Mouse (Mus musculus): ENCODE measurements around the gene Tmprss3. TPM values are rescaled to one million over a fixed set of nuclear protein-coding genes. Genes with fewer than 3 reads are reported as not detected.

Gene Tmprss3
- polyA plus RNA-seq, 1 experiment from 2014 or later: not detected

DNA sequence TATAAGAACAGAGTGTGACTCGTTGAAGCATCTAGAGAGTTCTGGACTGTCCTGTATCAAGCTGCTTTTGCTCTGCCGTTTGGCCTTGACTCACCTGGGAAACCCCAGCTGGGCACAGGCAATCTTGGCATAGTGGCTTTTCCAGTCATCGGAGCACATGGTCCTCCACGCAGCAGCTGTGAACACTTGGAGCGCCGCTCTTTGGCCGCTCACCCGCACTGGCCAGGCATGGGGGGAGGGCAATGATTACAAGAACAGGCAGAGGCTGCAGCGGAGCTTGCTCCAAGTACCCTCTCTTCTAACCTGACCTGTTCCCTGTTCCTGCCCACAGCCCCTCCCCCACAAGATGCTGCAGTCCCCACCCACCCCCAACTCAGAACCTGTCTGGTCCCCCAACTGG is 5.4 kb downstream of the Tmprss3 start:
- H3K4me1 ChIP-seq (replicated peaks): no peaks in the 10 kb centered on the region
- H3K4me3 ChIP-seq: no peak overlapping the region
- no peak overlapping the region for H3K4me2 ChIP-seq
- peaks cover 4% of the 10 kb centered on the region; the same call in 1 of the 2 replicates for H3K27me3 ChIP-seq
- no peak for ATAC-seq (replicated peaks; ENCODE audit: insufficient number of reproducible peaks, insufficient read depth, low FRiP score, low read depth)
- no peaks in the 10 kb centered on the region for H3K9me3 ChIP-seq (replicated peaks)
- no peaks in the 10 kb centered on the region for H3K36me3 ChIP-seq
- H3K9ac ChIP-seq: no peak overlapping the region
- H3K27ac ChIP-seq: no peak overlapping the region
- WGBS: 72% methylated on average over 9 of the region's 9 CpGs

DNA sequence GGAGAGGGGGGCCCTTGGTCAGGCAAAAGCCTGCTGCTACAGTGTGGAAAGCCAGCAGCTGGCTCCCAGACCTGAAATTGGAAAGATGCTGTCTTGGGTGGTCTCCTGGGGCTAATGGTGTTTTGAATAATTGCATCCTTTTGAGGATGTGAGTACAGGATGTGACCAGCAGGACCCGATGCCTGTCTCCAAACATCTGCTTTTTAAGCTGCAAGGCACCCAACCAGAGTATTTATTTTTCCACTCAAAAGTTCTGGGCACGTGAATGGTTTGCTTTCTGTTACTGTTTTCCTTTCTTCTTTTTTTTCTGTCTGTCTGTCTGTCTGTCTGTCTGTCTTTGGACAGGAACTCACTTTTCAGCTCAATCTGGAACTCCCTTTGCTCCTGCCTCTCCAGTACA is 6.1 kb downstream of the Tmprss3 start:
- ATAC-seq (replicated peaks; ENCODE audit: insufficient number of reproducible peaks, insufficient read depth, low FRiP score, low read depth): no peak
- H3K36me3 ChIP-seq: no peaks in the 10 kb centered on the region
- H3K9ac ChIP-seq: no peak overlapping the region
- no peak overlapping the region for H3K4me2 ChIP-seq
- no peak overlapping the region for H3K4me3 ChIP-seq
- H3K4me1 ChIP-seq (replicated peaks): no peaks in the 10 kb centered on the region
- no peaks in the 10 kb centered on the region for H3K9me3 ChIP-seq (replicated peaks)
- H3K27me3 ChIP-seq: peaks cover 11% of the 10 kb centered on the region; the same call in 1 of the 2 replicates
- WGBS: 46% methylated on average over 2 of the region's 2 CpGs
- no peak overlapping the region for H3K27ac ChIP-seq

DNA sequence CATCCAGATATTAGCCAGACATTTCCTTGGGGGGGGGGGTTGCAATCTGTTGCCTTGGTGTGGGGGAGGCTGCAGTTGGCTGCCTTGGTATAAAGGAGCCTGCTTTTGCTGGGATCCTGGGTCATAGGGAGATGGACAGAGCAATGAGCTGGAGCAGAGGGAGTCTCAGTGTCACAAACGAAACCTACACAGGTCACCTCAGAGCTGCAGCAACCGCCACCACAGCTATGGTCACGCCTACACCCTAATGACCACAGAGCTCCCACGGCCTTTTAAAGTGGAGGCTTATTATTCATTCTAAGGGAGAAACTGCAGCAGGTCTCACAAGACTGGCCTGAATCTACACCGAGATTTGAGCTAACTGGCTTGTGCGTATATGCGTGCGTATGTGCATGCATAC is 7.0 kb downstream of the Tmprss3 start:
- no peak overlapping the region for H3K4me3 ChIP-seq
- 77% methylated on average over 8 of the region's 8 CpGs for WGBS
- no peak overlapping the region for H3K27ac ChIP-seq
- no peak for ATAC-seq (replicated peaks; ENCODE audit: insufficient number of reproducible peaks, insufficient read depth, low FRiP score, low read depth)
- H3K27me3 ChIP-seq: peaks cover 11% of the 10 kb centered on the region; the same call in 1 of the 2 replicates
- H3K9ac ChIP-seq: no peak overlapping the region
- H3K4me2 ChIP-seq: no peak overlapping the region
- H3K4me1 ChIP-seq (replicated peaks): no peaks in the 10 kb centered on the region
- H3K9me3 ChIP-seq (replicated peaks): no peaks in the 10 kb centered on the region
- H3K36me3 ChIP-seq: no peaks in the 10 kb centered on the region

DNA sequence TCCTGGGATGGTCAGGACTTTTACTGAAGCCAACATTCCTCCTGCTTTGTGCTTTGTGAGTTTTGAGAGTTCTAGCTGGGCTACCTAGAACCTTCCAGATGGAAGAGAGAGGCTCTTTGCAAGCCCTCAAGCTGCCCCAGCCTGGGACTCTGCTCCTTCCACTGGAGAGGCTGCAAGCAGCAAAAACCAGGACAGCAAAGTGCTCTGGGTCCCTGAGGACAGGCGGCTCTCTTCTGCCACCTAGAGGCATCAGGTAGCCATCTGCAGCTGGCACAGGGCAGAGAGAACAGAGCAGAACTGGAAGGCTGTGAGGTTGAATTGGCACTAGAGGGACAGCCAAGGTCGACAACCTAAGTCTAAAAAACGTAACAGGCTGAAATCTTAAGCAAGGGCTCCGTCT is 11.4 kb downstream of the Tmprss3 start:
- Histone ChIP-seq H3K4me3 (no peak overlapping the region), H3K36me3 (no peaks in the 10 kb centered on the region), H3K4me1 (replicated peaks) (no peaks in the 10 kb centered on the region), H3K9ac (no peak overlapping the region), H3K27ac (no peak overlapping the region), H3K27me3 (peaks cover 11% of the 10 kb centered on the region; the same call in 1 of the 2 replicates), H3K9me3 (replicated peaks) (no peaks in the 10 kb centered on the region), H3K4me2 (no peak overlapping the region)
- no peak for ATAC-seq (replicated peaks; ENCODE audit: insufficient number of reproducible peaks, insufficient read depth, low FRiP score, low read depth)
- 15% methylated on average over 4 of the region's 4 CpGs for WGBS

DNA sequence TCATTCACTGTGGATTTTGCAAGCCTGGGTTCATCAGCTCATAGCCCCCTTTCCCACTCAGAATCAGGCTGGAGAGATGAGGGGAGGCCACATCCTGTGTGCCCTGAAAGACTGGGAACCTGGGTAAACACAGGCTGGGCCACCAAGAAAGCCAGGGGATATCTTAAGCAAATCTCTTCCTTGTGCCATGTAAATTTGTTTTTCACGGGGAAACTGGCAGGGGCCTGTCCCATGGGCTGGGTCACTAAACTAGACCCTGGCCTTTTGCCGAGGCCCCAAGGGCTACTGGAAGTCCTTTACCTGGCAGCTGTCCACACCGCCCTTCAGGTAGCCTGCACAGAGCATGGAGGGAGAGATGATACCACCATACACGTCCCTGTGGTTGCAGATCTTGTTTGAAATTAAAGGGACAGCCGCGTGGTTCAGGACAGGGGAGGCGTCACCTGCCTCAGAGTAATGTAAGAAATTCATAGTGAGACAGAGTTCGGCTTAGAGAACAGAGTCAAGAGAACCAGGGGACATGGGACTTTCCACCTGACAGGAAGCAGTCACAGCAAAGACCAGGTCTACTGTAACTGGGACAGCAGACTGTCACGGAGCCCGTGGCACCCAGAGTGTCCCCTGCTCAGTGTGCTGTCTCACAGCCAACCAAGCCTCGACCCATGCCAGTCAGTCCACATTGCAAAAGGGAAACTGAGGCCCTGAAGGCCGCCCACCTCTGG is 14.3 kb downstream of the Tmprss3 start:
- Histone ChIP-seq H3K4me2 (no peak overlapping the region), H3K27ac (no peak overlapping the region), H3K9ac (no peak overlapping the region), H3K27me3 (peaks cover 11% of the 10 kb centered on the region; the same call in 1 of the 2 replicates), H3K4me3 (no peak overlapping the region), H3K4me1 (replicated peaks) (no peaks in the 10 kb centered on the region), H3K9me3 (replicated peaks) (no peaks in the 10 kb centered on the region), H3K36me3 (no peaks in the 10 kb centered on the region)
- no peak for ATAC-seq (replicated peaks; ENCODE audit: insufficient number of reproducible peaks, insufficient read depth, low FRiP score, low read depth)
- WGBS: 71% methylated on average over 12 of the region's 12 CpGs

DNA sequence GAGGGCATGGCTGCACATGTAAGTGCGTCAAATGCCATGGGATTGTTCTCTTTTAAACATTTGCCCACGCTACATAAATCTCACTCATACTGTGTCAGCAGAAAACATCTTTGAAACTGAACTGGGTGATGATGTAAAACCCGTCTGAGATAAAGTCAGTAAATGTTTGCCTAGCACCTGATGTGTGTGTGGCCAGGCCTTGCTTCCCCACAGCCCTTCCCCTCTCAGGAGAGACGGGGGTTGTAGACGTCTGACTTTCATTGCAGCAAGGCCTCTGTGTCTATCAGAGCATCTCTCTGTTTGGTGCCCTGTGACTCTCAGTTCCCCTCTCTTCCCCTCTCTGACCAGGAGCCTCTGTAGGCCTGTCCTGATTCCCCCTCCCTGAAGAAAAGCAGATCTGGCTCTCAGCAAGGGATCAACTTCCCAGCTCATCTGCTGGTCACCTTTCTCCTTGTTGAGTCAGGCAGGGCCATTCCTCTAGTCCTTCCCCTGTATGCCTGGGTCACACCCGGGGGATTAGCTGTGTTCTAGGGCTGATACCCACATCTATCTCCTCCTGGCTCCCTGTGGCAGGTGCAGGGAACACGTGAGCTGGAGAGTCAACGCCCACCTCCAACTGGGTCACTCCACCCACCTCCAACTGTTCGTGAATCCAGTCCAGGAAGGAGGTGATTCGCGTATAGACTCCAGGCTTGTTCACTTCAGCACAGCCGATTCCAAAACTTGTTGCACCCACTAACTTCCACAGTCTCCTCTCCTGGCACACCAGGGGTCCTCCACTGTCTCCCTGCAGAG is 15.4 kb downstream of the Tmprss3 start:
- no peak for ATAC-seq (replicated peaks; ENCODE audit: insufficient number of reproducible peaks, insufficient read depth, low FRiP score, low read depth)
- Histone ChIP-seq H3K27me3 (peaks cover 7% of the 10 kb centered on the region; the same call in 1 of the 2 replicates), H3K4me2 (no peak overlapping the region), H3K9ac (no peak overlapping the region), H3K4me3 (no peak overlapping the region), H3K36me3 (no peaks in the 10 kb centered on the region), H3K27ac (no peak overlapping the region), H3K4me1 (replicated peaks) (no peaks in the 10 kb centered on the region), H3K9me3 (replicated peaks) (no peaks in the 10 kb centered on the region)
- WGBS: 61% methylated on average over 12 of the region's 12 CpGs

DNA sequence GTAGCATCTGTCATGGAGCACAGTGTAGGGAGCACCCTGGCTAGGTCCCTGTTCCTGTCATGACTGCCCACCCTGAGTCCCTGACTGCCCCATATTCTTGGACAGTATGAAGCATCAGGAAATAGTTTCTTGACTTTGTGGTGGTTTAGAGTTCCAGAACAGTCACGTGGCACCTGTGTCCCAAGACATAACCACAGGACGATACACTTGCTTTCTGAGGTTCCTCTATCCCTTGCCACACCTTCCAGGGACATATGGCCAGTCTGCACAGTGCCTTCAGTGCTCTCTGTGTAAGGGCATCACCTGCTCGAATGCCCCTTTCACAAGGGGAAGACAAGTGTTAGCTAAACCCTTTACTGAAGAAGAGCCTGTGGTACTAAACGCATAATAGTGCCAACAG is 17.3 kb downstream of the Tmprss3 start:
- H3K27ac ChIP-seq: no peak overlapping the region
- 69% methylated on average over 4 of the region's 4 CpGs for WGBS

DNA sequence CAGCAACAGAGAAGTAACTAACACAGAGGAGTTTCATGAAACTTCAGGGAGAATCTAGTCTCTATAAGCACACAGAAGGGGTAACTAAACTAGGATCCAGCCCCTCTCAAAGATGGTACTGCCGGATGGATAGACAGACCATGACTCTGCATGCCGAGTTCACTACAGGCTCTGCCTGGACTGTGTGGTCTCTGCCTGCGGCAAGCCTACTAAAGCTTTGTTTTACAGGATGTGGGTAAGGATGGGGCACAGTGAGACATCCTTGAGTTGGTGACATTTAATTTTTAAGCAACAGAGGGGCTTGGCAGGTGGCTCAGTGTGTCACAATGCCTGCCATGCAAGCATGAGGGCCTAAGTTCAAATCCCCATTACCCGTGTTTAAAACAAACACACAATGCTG is 22.5 kb downstream of the Tmprss3 start:
- Histone ChIP-seq H3K27me3 (no peaks in the 10 kb centered on the region), H3K9ac (no peak overlapping the region), H3K4me1 (replicated peaks) (no peaks in the 10 kb centered on the region), H3K36me3 (no peaks in the 10 kb centered on the region), H3K27ac (no peak overlapping the region), H3K4me2 (no peak overlapping the region), H3K4me3 (no peak overlapping the region), H3K9me3 (replicated peaks) (no peaks in the 10 kb centered on the region)
- WGBS: 79% methylated on average over 4 of the region's 4 CpGs
- ATAC-seq (replicated peaks; ENCODE audit: insufficient number of reproducible peaks, insufficient read depth, low FRiP score, low read depth): no peak

More for the DNA sequence above, 17.3 kb downstream of the Tmprss3 start:
- Histone ChIP-seq H3K27me3 (no peaks in the 10 kb centered on the region), H3K4me1 (replicated peaks) (no peaks in the 10 kb centered on the region), H3K36me3 (no peaks in the 10 kb centered on the region), H3K9ac (no peak overlapping the region), H3K4me2 (no peak overlapping the region), H3K9me3 (replicated peaks) (no peaks in the 10 kb centered on the region), H3K4me3 (no peak overlapping the region)
- ATAC-seq (replicated peaks; ENCODE audit: insufficient number of reproducible peaks, insufficient read depth, low FRiP score, low read depth): no peak

DNA sequence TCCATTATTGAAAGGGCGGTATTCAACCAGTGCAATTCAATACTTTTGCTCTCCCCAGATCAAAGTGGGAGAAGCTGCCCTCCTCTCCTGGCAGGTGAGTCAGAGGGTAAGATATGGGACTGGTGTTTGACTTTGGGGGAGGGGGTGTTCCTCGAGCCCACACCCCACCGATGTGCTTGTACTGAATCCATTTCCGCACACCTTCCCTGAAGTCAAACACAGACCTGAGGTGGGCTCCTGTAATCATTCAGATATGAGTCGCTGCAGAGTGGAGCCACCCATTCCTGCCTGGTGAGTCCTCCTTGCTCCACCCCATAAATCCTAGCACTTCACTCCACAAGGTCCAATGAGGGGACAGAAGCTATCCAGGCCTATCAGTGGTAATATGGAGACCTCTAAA is 29.0 kb downstream of the Tmprss3 start:
- no peaks in the 10 kb centered on the region for H3K4me1 ChIP-seq (replicated peaks)
- H3K4me2 ChIP-seq: no peak overlapping the region
- no peak overlapping the region for H3K9ac ChIP-seq
- H3K27ac ChIP-seq: no peak overlapping the region
- H3K4me3 ChIP-seq: no peak overlapping the region
- no peak for ATAC-seq (replicated peaks; ENCODE audit: insufficient number of reproducible peaks, insufficient read depth, low FRiP score, low read depth)
- no peaks in the 10 kb centered on the region for H3K27me3 ChIP-seq
- H3K9me3 ChIP-seq (replicated peaks): no peaks in the 10 kb centered on the region
- WGBS: 72% methylated on average over 5 of the region's 5 CpGs
- no peaks in the 10 kb centered on the region for H3K36me3 ChIP-seq

DNA sequence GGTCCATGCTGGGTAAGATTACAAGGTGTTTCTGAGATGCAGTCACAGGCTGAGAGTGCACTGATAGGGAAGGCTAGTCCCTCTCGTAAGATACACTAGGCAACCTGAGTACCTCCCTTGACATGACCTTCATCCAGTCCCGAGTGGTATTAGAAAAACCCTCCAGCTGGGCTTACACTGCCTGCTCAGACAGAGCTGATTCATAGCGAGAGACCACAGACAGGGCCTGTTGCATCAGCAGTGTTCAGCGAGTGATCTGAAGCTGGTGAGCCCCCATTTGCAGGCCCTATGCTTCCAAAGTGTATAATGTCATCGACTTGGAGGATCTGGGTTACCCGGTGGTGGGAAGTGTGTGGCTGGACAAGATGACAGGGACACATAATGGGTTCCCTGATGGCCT is 33.6 kb downstream of the Tmprss3 start, which contains the start of gene Tff1:
Gene Tff1, minus strand, starts transcription at position 151 of the 400 bp plus-strand sequence.
- no peak within 1 kb of the TSS for H3K27ac ChIP-seq
- 60% methylated on average over 6 of the region's 6 CpGs for WGBS
- no peak for ATAC-seq (replicated peaks; ENCODE audit: insufficient number of reproducible peaks, insufficient read depth, low FRiP score, low read depth)

DNA sequence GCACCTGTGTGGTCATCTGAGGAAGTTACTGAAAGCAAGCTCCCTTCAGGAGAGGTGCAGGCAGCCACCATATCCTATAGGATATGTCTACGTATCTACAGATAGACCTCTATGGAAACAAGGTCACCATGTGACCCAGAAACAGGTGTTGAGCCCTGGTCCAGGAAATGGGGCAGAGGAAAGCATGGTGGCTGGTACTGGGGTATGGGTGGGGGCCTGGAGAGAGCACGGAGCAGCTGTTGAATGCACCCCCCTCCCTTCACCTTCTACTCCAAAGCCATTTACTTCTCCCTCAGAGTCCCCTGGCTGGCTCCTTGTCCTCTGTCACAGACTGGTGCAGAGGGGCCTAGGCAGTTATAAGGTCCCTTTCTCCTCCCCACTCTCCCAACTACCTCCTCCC is 35.0 kb downstream of the Tmprss3 start:
- Histone ChIP-seq H3K4me3 (no peak overlapping the region), H3K4me2 (no peak overlapping the region), H3K4me1 (replicated peaks) (no peaks in the 10 kb centered on the region), H3K9ac (no peak overlapping the region), H3K27ac (no peak overlapping the region), H3K9me3 (replicated peaks) (no peaks in the 10 kb centered on the region), H3K27me3 (no peaks in the 10 kb centered on the region), H3K36me3 (no peaks in the 10 kb centered on the region)
- ATAC-seq (replicated peaks; ENCODE audit: insufficient number of reproducible peaks, insufficient read depth, low FRiP score, low read depth): no peak
- 72% methylated on average over 2 of the region's 2 CpGs for WGBS

More for the DNA sequence above, 33.6 kb downstream of the Tmprss3 start, which contains the start of gene Tff1:
- Histone ChIP-seq H3K9ac (no peak within 1 kb of the TSS), H3K4me3 (no peak within 1 kb of the TSS), H3K36me3 (no peaks in the 10 kb centered on the region), H3K27me3 (no peaks in the 10 kb centered on the region), H3K9me3 (replicated peaks) (no peaks in the 10 kb centered on the region), H3K4me1 (replicated peaks) (no peaks in the 10 kb centered on the region), H3K4me2 (no peak within 1 kb of the TSS)
